Mouse (Mus musculus): ENCODE measurements around the gene Clec1b.

Clec1b gene

GRCm38 (mm10) chr6:129396997-129397396, at the start of gene Clec1b:
TSS of gene Clec1b (plus strand) at chr6:129397297.
- DNase-seq (ENCODE audit: low spot score) = no peak

GRCm38 (mm10) chr6:129349524-129350352, 47.4 kb upstream of the Clec1b start:
- no peak for DNase-seq (ENCODE audit: low spot score)

GRCm38 (mm10) chr6:129351091-129351490, 46.0 kb upstream of the Clec1b start:
- DNase-seq (ENCODE audit: low spot score) = no peak

GRCm38 (mm10) chr6:129355774-129356173, 41.3 kb upstream of the Clec1b start:
- DNase-seq (ENCODE audit: low spot score) = no peak

GRCm38 (mm10) chr6:129356430-129356829, 40.7 kb upstream of the Clec1b start:
- DNase-seq (ENCODE audit: low spot score) = no peak

- no peak for DNase-seq (ENCODE audit: low spot score)
Observed at GRCm38 (mm10) chr6:129359515-129359914, 37.6 kb upstream of the Clec1b start.

- no peak for DNase-seq (ENCODE audit: low spot score)
Observed at GRCm38 (mm10) chr6:129363942-129364341, 33.2 kb upstream of the Clec1b start.

GRCm38 (mm10) chr6:129365959-129366359, 31.1 kb upstream of the Clec1b start:
- peak; percentile 78 for DNase-seq (ENCODE audit: low spot score)

- no peak for DNase-seq (ENCODE audit: low spot score)
Observed at GRCm38 (mm10) chr6:129369374-129370132, 27.5 kb upstream of the Clec1b start.

- DNase-seq (ENCODE audit: low spot score) = no peak
Observed at GRCm38 (mm10) chr6:129374937-129375471, 22.1 kb upstream of the Clec1b start.

- no peak for DNase-seq (ENCODE audit: low spot score)
Observed at GRCm38 (mm10) chr6:129380454-129380853, 16.6 kb upstream of the Clec1b start.

GRCm38 (mm10) chr6:129381736-129382135, 15.4 kb upstream of the Clec1b start:
- DNase-seq (ENCODE audit: low spot score) = no peak

- DNase-seq (ENCODE audit: low spot score) = no peak
Observed at GRCm38 (mm10) chr6:129383466-129383865, 13.6 kb upstream of the Clec1b start.

- no peak for DNase-seq (ENCODE audit: low spot score)
Observed at GRCm38 (mm10) chr6:129385000-129385399, 12.1 kb upstream of the Clec1b start.

- DNase-seq (ENCODE audit: low spot score) = no peak
Observed at GRCm38 (mm10) chr6:129385774-129386173, 11.3 kb upstream of the Clec1b start, which contains the start of gene Clec12b. TSS of gene Clec12b (minus strand) at chr6:129385874.

GRCm38 (mm10) chr6:129393087-129393720, 3.9 kb upstream of the Clec1b start:
- peak; percentile 65 for DNase-seq (ENCODE audit: low spot score)

GRCm38 (mm10) chr6:129393732-129394131, 3.4 kb upstream of the Clec1b start:
- DNase-seq (ENCODE audit: low spot score) = no peak

GRCm38 (mm10) chr6:129399945-129400344, 2.8 kb downstream of the Clec1b start:
- DNase-seq (ENCODE audit: low spot score) = no peak

- DNase-seq (ENCODE audit: low spot score) = no peak
Observed at GRCm38 (mm10) chr6:129402404-129402803, 5.3 kb downstream of the Clec1b start.

- no peak for DNase-seq (ENCODE audit: low spot score)
Observed at GRCm38 (mm10) chr6:129403391-129403790, 6.3 kb downstream of the Clec1b start.

- no peak for DNase-seq (ENCODE audit: low spot score)
Observed at GRCm38 (mm10) chr6:129405999-129406398, 8.9 kb downstream of the Clec1b start.

- peak; percentile 31 for DNase-seq (ENCODE audit: low spot score)
Observed at GRCm38 (mm10) chr6:129407324-129407723, 10.2 kb downstream of the Clec1b start.
